Mouse (Mus musculus): ENCODE results near the gene Enpp5.

DNA sequence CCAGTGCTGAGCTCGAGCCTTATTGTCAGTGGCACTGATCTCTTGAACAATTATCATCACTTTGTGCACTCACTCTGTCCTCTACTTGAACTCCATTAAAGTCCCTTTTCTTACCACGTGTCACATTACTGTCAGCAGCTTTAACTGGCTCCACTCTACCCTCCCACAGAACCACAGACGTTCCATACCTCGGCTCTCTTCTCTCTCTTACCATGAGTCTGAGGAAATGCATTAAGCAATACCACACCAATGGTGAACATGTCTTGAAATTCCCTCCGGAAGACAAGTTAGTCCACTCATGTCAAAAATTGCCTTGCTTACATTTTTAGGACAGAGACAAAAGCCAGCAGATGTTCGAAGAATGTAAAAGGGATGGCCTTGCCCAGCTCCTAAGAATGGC, 9.7 kb upstream of the Enpp5 start:
- no peak for TF ChIP-seq CTCF (IDR thresholded peaks at IDR 0.05; ENCODE audit: low read depth)
- no peak for TF ChIP-seq EP300 (optimal IDR thresholded peaks at IDR 0.05)

Measured in stomach, postnatal 0 days (tissue).